Mouse (Mus musculus) lung, postnatal 0 days (tissue): ENCODE measurements at regions not wholly inside any gene's neighbourhood (a gene's known extent, or its start where the extent isn't known, plus 50 kb on each side); places are given as distances from the start of the nearest gene placed in this dataset.

Experiments used
- CTCF ChIP-seq: IDR thresholded peaks from 2 replicates; pipeline ENCODE4 v1.5.1; 2016; ENCODE audit warnings: antibody characterized with exemption, mild to moderate bottlenecking
- EP300 ChIP-seq: IDR thresholded peaks from 2 replicates; pipeline ENCODE4 v1.6.1; 2016; ENCODE audit warnings: antibody characterized with exemption, mild to moderate bottlenecking, control low read depth

GRCm38 (mm10) chr5:85780730-85781454 lies 284.5 kb downstream of the Cenpc1 start:
- no peak for TF ChIP-seq CTCF
- TF ChIP-seq EP300 = no peak
